Mouse (Mus musculus) testis, postnatal 14 days (tissue): ENCODE measurements around the gene 4930451I11Rik.
A peak's percentile ranks its signal among the peaks of the same experiment; 100 is the strongest.

Experiments
- DNase-seq: peaks from one replicate; pipeline ENCODE4 v3.0.0; 2021; ENCODE audit warnings: low spot score

Gene 4930451I11Rik

GRCm38 (mm10) chr7:126833294-126833693 is 1.9 kb upstream of the 4930451I11Rik start:
- no peak for DNase-seq

GRCm38 (mm10) chr7:126832036-126832598 is 678 bp upstream of the 4930451I11Rik start:
- DNase-seq = peak; percentile 63

GRCm38 (mm10) chr7:126825952-126826351 is 5.5 kb downstream of the 4930451I11Rik start:
- DNase-seq = no peak

- DNase-seq = no peak
Measured at GRCm38 (mm10) chr7:126825403-126825802, 6.0 kb downstream of the 4930451I11Rik start.

GRCm38 (mm10) chr7:126823940-126824339 is 7.5 kb downstream of the 4930451I11Rik start:
- DNase-seq = no peak

DNA sequence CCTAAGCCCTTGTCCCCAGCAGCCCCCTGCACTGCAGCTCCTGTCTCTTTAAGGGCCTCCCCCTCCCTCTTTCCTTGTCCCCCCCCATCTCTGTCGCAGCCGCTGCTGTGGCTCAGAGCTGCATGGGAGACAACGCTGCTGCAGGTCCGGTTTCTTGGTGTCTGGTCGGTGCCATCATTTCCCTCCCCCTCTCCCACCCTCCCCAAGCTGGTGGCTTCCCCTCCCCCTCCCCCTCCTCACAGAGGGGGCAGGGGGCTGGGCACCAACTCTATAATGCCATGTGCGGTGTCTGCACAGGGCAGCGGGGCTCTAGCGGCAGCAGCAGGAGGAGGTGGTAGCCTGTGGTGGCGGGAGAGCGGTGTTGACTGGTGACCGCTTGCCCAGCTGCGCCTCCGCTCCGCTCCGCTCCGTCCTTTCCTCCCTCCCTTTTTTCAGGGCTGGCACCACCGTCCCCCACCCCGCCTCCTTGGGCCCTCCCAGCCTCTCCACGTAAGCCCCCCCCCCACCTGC is 8.2 kb downstream of the 4930451I11Rik start:
- no peak for DNase-seq

- no peak for DNase-seq
Measured at GRCm38 (mm10) chr7:126822741-126823140, 8.7 kb downstream of the 4930451I11Rik start.

GRCm38 (mm10) chr7:126821835-126822511 is 9.5 kb downstream of the 4930451I11Rik start:
- DNase-seq = peak; percentile 66

DNA sequence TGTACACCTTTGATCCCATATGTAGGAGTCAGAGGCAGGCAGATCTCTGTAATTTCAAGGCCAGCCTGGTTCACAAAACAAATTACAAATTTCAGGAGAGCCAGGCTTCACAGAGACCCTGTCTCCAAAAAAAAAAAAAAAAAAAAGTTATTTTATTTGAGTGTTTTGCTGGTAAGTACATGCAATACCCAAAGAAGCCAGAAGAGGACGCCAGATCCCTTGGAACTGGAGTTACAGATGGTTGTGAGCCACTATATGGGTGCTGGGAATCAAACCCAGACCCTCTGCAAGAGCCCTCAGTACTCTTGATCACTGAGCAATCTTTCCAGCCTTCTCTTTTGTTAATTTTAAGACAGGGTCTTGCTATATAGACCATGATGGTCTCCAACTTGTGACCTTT is 12.6 kb downstream of the 4930451I11Rik start:
- no peak for DNase-seq

DNA sequence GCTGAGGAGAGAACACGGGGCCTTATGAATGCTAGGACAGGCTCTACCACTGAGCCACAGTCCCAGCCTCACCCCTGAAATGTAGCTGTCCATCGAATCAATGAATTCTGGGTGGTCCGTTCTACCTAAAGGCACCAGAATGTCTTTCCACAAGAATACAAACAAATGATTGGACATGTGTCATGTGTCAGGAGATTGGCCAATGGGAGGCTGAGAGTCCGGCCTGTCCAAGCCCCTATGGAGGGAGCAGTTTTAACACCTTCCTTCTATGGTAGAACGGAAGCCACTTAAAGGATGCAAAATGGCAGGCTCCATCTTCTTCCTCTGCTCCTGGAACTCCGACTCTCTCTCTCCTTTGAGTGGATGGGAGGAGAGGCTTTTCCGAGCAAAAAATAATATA is 13.8 kb downstream of the 4930451I11Rik start:
- no peak for DNase-seq

DNA sequence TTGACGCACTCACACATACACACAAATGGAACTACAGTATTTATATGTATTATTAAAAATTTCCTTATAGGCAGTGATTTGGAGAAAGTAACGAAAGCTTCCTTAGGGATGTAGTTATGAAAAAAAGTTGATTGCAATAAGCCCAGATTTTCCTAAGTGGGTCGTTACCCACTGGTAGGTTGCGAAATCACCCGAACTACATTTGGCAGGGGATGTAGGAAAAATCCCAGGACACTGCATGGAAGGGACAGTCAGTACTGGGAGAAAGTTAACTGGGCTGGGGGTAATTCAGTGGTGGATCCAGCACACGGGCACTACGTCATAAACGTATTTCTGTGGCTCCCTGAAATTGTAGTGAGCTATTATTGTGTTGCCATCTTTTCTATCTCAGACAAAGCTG is 14.9 kb downstream of the 4930451I11Rik start:
- DNase-seq = no peak

DNA sequence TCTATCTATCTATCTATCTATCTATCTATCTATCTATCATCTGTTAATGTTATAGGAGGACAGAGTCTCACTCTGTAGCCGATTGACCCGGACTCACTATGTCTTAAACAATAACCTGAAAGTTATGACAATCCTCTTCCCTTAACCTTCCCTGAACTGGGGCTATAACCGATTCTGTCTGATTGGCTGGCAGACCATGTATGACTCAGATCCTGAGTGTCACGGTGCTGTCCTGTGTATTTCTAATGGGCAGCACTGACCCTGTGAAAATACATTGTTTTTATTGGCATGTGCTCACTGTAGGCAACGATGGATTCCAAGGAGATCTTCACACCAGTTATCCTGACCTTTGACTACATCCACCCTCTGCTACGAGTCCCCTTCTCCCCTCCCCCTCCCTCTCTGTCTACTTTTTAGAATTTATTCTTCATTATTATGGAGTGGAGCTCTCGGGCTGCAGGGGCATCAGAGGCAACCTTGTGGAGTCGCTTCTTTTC is 15.7 kb downstream of the 4930451I11Rik start:
- DNase-seq = no peak

DNA sequence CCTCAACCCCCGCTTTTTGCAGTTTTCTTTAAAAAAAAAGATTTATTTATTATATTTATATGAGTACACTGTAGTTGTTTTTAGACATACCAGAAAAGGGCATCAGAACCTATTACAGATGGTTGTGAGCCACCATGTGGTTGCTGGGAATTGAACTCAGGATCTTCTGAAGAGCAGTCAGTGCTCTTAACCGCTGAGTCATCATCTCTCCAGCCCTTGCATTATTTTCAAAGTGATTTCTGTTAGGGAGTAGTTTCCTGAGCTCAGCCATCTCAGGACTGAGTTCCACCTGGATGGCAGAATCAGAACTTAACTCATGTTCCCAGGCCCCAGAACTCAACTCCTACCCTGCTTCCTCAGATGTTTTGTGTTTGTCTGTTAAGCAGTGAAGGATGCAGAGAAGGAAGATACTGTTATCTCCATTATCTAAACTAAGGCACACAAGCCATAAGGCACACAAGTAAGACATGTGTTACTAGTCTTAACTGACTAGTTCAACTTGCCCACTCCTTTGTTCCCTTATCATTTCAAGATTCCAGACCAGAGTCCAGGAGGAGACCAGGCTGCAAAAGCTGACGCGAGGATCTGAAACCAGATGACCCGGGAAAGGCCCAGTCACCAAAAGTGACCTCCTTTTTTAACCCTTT is 21.6 kb downstream of the 4930451I11Rik start:
- DNase-seq = no peak

DNA sequence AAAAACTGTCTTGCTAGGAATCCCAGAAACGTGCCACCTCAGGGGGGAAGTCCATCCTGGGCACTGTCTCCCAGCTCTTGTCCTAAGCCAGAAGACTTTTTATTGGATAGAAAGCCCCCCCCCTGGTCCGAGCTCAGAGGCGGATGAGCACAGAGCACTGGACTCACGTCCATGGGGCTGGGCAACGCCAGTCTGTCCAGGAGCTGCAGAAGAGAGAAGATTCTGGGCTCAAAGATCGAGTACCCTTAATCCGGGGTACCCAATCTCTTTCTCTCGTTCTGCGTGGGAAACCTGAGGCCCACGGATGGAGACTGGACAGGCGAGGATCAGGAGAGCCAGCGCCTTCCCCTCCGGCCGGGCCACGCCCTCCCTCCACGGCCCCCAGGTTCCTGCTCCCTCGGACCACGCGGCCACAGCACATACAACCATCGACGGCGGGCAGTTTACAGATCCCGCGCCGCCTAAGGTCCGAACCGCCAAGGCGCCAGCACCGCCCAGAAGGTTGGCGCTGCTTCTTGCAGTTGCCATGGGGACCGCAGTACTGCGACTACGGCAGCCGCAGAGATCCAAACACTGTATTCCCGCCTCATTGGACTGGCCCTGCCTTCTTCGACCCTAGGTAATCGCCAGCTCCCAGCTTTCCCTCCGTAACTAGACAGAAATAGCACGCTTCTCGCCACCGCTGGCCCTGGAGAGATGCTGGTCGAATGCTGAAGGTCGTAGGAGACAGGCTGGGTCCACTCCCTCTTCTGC is 22.6 kb downstream of the 4930451I11Rik start:
- peak; percentile 82 for DNase-seq

DNA sequence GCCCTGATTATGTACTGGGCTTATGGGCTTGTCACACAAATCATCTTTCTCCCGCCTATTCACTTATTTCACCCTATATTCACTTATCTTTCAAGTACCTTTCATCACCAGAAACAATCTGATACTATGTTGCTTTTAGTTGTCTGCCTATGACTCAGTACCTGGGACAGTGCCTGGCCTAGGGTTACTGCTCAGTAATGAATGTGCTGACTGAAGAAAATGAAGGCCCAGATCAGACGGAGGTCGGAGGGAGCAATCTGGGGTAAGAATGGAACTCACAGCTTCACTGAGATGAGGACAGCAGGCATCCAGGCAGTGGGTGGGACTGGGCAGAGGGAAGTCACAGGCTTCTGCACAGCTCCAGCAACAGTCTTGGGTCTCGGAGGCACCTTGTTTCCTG is 24.0 kb downstream of the 4930451I11Rik start:
- no peak for DNase-seq

DNA sequence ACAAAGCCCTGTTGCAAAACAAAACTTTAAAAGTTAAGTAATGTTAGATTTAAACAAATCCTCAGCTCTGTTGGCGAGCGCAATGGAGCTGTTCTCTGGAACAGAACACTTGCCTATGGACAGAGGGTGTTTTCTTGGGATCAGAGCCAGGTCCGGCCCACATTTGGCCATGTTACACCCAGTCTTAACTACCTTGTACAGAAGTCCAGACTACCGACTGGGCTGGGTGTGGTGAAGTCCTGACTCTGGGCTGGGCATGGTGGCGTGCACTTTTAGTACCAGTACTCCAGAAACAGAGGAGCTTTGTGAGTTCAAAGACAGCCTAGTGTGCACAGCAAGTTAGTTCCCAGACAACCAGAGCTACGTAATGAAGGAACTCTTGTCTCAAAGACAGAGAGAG is 24.5 kb downstream of the 4930451I11Rik start:
- DNase-seq = no peak

- no peak for DNase-seq
Measured at GRCm38 (mm10) chr7:126803751-126804150, 27.7 kb downstream of the 4930451I11Rik start.

GRCm38 (mm10) chr7:126803181-126803580 is 28.3 kb downstream of the 4930451I11Rik start:
- no peak for DNase-seq

DNA sequence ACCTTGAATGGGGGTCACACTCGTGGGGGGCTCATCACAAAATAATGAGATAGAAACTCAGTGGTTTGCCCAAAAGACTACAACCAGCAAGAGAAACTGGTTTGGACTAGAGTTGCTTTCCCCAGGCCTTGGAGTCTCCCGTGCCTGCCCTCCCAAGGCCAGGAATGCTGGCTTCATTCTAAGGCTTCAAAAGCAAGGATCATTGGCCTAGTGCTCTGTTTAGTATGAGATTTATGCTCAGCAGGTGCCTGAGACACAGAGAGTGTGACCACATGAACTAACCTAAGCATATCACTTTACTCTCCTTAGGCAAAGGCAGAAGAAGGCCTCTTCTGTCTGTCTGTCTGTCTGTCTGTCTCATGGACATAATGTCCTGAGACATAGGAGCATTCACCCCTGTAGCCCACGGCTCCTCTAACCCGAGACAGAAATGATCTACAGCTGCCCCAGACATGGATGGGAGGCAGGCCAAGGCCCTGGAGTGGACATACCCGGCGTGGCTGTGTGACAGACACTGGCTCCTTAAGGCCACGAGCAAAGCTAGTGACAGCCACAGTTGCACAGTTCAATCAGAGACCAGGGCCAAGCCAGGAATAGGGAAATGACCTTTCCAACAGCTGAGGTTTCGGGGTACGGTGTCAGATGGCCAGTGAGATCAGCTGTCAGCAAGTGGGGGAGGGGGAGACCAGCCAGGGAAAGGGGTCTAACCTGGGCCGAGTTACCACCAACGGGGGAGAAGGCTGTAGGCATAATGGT is 29.1 kb downstream of the 4930451I11Rik start:
- no peak for DNase-seq

- no peak for DNase-seq
Measured at GRCm38 (mm10) chr7:126801057-126801422, 30.4 kb downstream of the 4930451I11Rik start.

GRCm38 (mm10) chr7:126800269-126801056 is 31.0 kb downstream of the 4930451I11Rik start:
- DNase-seq = no peak
